Mouse (Mus musculus): ENCODE results near the gene Dzank1. TPM values are rescaled to one million over a fixed set of nuclear protein-coding genes. Genes with fewer than 3 reads are reported as not detected.

The Dzank1 gene
- polyA plus RNA-seq, 1 experiment from 2014 or later = 4.1 TPM

DNA sequence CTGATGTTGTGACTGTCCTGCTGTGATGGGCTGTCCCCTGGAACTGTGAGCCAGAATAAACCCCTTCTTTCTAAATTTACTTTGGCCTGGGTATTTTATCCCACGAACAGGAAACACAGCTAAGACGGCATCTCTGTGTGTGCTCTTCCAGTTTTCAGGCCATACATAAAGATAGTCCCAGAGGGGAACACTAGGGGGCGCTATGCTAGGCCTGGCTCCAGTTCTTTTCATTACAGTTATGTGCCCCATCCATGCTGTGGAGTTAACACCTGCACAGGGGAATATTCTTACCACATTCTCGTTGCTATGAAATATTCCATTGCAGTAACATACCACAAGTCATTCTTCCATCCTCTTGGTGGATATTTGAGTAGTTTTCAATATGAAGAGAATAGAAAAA is 88.8 kb downstream of the Dzank1 start:
- Histone ChIP-seq H3K9me3 (ENCODE audit: control insufficient read depth, low read length) (no peaks in the 10 kb centered on the region), H3K4me1 (ENCODE audit: control insufficient read depth, insufficient read depth, low read length) (no peaks in the 10 kb centered on the region), H3K4me2 (ENCODE audit: low read depth) (no peak overlapping the region), H3K9ac (ENCODE audit: low read length) (no peak overlapping the region), H3K27ac (ENCODE audit: low read depth, low read length) (no peak overlapping the region), H3K27me3 (ENCODE audit: control insufficient read depth, insufficient read depth, low read length) (no peaks in the 10 kb centered on the region), H3K4me3 (ENCODE audit: low read depth, low read length) (no peak overlapping the region), H3K36me3 (ENCODE audit: control insufficient read depth, insufficient read depth, low read length) (no peaks in the 10 kb centered on the region)
- WGBS = 56% methylated on average over 4 of the region's 4 CpGs
- ATAC-seq (ENCODE audit: insufficient read depth, low FRiP score, low TSS enrichment) = no peak
- DNase-seq (ENCODE audit: low spot score) = no peak

DNA sequence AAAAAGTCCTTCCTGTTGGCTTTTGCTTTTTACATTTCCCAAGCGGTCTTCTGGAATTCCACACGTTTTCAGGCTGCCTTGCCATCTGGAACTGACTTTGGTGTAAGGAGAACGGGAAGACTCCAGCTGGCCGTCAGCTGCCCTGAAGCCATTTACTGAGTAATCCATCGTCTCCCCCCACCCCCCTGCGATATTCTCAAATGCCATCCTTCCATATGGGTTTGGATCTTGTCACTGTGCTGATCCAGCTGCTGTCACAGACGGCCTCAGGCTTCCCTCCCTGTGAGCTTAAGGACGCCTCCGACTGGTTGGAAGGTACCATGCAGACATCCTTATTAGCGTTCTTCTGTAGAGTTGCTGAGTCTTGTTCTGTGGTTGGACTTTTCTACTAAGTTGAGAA is 91.5 kb downstream of the Dzank1 start:
- no peaks in the 10 kb centered on the region for H3K36me3 ChIP-seq (ENCODE audit: control insufficient read depth, insufficient read depth, low read length)
- no peaks in the 10 kb centered on the region for H3K9me3 ChIP-seq (ENCODE audit: control insufficient read depth, low read length)
- H3K4me2 ChIP-seq (ENCODE audit: low read depth) = no peak overlapping the region
- ATAC-seq (ENCODE audit: insufficient read depth, low FRiP score, low TSS enrichment) (no peak), DNase-seq (ENCODE audit: low spot score) (no peak)
- no peaks in the 10 kb centered on the region for H3K27me3 ChIP-seq (ENCODE audit: control insufficient read depth, insufficient read depth, low read length)
- no peak overlapping the region for H3K4me3 ChIP-seq (ENCODE audit: low read depth, low read length)
- no peaks in the 10 kb centered on the region for H3K4me1 ChIP-seq (ENCODE audit: control insufficient read depth, insufficient read depth, low read length)
- H3K27ac ChIP-seq (ENCODE audit: low read depth, low read length) = no peak overlapping the region
- 80% methylated on average over 10 of the region's 10 CpGs for WGBS
- H3K9ac ChIP-seq (ENCODE audit: low read length) = no peak overlapping the region

DNA sequence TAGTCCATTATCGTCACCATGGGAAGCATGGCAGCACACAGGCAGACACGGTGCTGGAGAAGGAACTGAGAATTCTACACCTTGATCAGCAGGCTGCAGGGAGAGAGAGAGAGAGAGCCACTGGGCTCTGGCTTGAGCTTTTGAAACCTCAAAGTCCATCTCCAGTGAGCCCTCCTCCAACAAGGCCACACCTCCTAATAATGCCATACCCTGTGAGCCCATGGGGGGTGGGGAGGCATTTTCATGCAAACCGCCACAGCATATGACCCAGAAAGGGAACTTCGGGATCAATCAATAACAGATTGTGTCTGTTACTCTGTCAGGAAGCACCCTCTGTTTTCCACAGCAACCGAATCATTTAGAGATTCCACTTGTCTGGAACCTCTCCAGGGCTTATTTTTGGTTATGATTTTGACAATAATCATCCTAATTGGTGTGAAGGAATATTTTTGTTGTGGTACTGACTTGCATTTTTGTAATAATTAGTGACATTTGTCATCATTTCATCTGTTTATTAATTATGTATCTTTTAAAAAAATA is 95.9 kb downstream of the Dzank1 start:
- Histone ChIP-seq H3K9me3 (ENCODE audit: control insufficient read depth, low read length) (no peaks in the 10 kb centered on the region), H3K4me2 (ENCODE audit: low read depth) (no peak overlapping the region), H3K9ac (ENCODE audit: low read length) (no peak overlapping the region), H3K36me3 (ENCODE audit: control insufficient read depth, insufficient read depth, low read length) (no peaks in the 10 kb centered on the region), H3K27me3 (ENCODE audit: control insufficient read depth, insufficient read depth, low read length) (no peaks in the 10 kb centered on the region), H3K4me1 (ENCODE audit: control insufficient read depth, insufficient read depth, low read length) (no peaks in the 10 kb centered on the region), H3K27ac (ENCODE audit: low read depth, low read length) (no peak overlapping the region), H3K4me3 (ENCODE audit: low read depth, low read length) (no peak overlapping the region)
- 87% methylated on average over 5 of the region's 5 CpGs for WGBS
- no peak for ATAC-seq (ENCODE audit: insufficient read depth, low FRiP score, low TSS enrichment)
- no peak for DNase-seq (ENCODE audit: low spot score)

DNA sequence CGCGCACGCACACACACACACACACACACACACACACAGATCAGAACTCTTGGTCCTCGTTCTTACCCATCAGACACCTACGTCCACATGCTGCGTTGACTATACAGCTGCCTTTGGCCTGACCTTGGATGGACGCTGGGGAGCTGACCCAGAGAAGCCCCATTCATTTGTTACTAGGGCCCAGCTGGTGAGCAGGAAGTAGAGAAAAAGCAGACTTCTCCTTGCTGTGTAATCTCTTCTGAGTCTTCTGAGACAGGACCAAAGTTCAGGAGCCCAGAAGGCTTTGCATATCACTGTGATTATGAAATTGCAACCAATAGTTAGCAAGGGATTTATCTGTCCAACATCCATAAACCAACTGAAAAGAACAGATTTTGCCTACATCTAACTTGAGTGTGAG is 98.0 kb downstream of the Dzank1 start:
- Histone ChIP-seq H3K9me3 (ENCODE audit: control insufficient read depth, low read length) (no peaks in the 10 kb centered on the region), H3K4me2 (ENCODE audit: low read depth) (no peak overlapping the region), H3K27ac (ENCODE audit: low read depth, low read length) (no peak overlapping the region), H3K4me1 (ENCODE audit: control insufficient read depth, insufficient read depth, low read length) (no peaks in the 10 kb centered on the region), H3K27me3 (ENCODE audit: control insufficient read depth, insufficient read depth, low read length) (no peaks in the 10 kb centered on the region), H3K36me3 (ENCODE audit: control insufficient read depth, insufficient read depth, low read length) (no peaks in the 10 kb centered on the region), H3K9ac (ENCODE audit: low read length) (no peak overlapping the region), H3K4me3 (ENCODE audit: low read depth, low read length) (no peak overlapping the region)
- ATAC-seq (ENCODE audit: insufficient read depth, low FRiP score, low TSS enrichment) (no peak), DNase-seq (ENCODE audit: low spot score) (no peak)
- 78% methylated on average over 7 of the region's 7 CpGs for WGBS

DNA sequence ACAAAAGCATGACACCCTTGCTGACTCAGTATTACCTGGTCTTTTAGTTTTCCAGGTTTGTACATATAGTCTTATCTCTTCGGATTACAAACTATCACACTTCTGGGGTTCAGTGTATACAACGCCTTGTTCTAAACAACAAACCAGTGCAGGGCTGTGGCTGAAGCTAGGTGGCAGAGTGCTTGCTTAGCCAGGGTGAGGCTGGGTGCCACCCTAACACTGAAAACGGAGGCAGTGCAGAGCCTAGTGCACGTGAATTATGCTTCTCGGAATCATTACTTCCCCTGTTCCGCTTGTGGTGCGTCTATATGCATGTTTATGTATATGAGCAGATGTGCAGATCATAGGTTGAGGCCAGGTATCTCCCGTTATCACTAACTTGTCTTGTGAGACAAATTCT is 98.6 kb downstream of the Dzank1 start:
- no peaks in the 10 kb centered on the region for H3K9me3 ChIP-seq (ENCODE audit: control insufficient read depth, low read length)
- H3K4me1 ChIP-seq (ENCODE audit: control insufficient read depth, insufficient read depth, low read length) = no peaks in the 10 kb centered on the region
- no peak overlapping the region for H3K4me3 ChIP-seq (ENCODE audit: low read depth, low read length)
- no peak overlapping the region for H3K27ac ChIP-seq (ENCODE audit: low read depth, low read length)
- no peaks in the 10 kb centered on the region for H3K27me3 ChIP-seq (ENCODE audit: control insufficient read depth, insufficient read depth, low read length)
- H3K4me2 ChIP-seq (ENCODE audit: low read depth) = no peak overlapping the region
- no peaks in the 10 kb centered on the region for H3K36me3 ChIP-seq (ENCODE audit: control insufficient read depth, insufficient read depth, low read length)
- H3K9ac ChIP-seq (ENCODE audit: low read length) = no peak overlapping the region
- DNase-seq (ENCODE audit: low spot score) (no peak), ATAC-seq (ENCODE audit: insufficient read depth, low FRiP score, low TSS enrichment) (no peak)
- 84% methylated on average over 8 of the region's 8 CpGs for WGBS

DNA sequence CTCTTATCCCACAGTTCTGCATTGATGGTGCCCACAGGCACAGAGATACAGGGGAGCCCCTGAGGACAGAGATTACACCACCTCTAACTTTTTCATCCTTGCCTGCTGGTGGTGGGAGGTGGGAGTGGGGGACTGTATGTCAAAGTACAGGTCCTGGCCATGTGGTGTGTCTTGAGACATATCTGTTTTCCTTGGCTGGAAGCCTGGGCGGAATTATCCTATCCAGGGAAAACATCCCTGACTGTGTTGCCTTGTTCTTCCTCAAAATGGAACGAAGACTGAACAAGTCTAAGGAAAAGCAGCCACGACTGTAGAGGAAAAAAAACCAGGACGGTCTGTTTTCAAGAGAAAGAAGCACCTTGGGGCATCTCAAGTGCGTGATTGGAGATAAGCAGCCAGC is 99.4 kb downstream of the Dzank1 start:
- Histone ChIP-seq H3K36me3 (ENCODE audit: control insufficient read depth, insufficient read depth, low read length) (no peaks in the 10 kb centered on the region), H3K27ac (ENCODE audit: low read depth, low read length) (no peak overlapping the region), H3K4me3 (ENCODE audit: low read depth, low read length) (no peak overlapping the region), H3K4me1 (ENCODE audit: control insufficient read depth, insufficient read depth, low read length) (no peaks in the 10 kb centered on the region), H3K9ac (ENCODE audit: low read length) (no peak overlapping the region), H3K4me2 (ENCODE audit: low read depth) (no peak overlapping the region), H3K27me3 (ENCODE audit: control insufficient read depth, insufficient read depth, low read length) (no peaks in the 10 kb centered on the region), H3K9me3 (ENCODE audit: control insufficient read depth, low read length) (no peaks in the 10 kb centered on the region)
- DNase-seq (ENCODE audit: low spot score) = no peak
- ATAC-seq (ENCODE audit: insufficient read depth, low FRiP score, low TSS enrichment) = no peak
- WGBS = 84% methylated on average over 5 of the region's 5 CpGs

DNA sequence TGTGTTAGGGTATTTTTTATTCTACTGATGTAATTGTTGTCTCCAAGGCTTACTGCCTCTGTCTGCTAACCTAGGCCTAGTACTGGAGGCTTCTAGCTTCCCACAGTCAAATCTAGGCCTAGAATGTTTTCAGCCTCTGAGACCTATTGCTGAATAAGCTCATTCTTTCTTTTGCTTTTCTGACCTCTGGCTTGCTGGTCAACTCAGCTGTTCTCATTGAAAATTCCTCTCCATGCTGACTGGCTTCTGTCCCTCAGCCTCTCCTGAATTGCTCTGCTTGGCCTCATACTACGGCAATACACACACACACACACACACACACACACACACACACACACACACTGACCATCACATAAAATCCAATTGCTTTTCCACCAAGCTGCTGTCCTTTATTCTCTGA is 101.5 kb downstream of the Dzank1 start:
- DNase-seq (ENCODE audit: low spot score) (no peak), ATAC-seq (ENCODE audit: insufficient read depth, low FRiP score, low TSS enrichment) (no peak)
- H3K4me3 ChIP-seq (ENCODE audit: low read depth, low read length) = no peak overlapping the region
- H3K9me3 ChIP-seq (ENCODE audit: control insufficient read depth, low read length) = no peaks in the 10 kb centered on the region
- H3K27me3 ChIP-seq (ENCODE audit: control insufficient read depth, insufficient read depth, low read length) = no peaks in the 10 kb centered on the region
- no peak overlapping the region for H3K9ac ChIP-seq (ENCODE audit: low read length)
- 50% methylated on average over 1 of the region's 1 CpGs for WGBS
- no peaks in the 10 kb centered on the region for H3K36me3 ChIP-seq (ENCODE audit: control insufficient read depth, insufficient read depth, low read length)
- H3K27ac ChIP-seq (ENCODE audit: low read depth, low read length) = no peak overlapping the region
- H3K4me2 ChIP-seq (ENCODE audit: low read depth) = no peak overlapping the region
- H3K4me1 ChIP-seq (ENCODE audit: control insufficient read depth, insufficient read depth, low read length) = no peaks in the 10 kb centered on the region

DNA sequence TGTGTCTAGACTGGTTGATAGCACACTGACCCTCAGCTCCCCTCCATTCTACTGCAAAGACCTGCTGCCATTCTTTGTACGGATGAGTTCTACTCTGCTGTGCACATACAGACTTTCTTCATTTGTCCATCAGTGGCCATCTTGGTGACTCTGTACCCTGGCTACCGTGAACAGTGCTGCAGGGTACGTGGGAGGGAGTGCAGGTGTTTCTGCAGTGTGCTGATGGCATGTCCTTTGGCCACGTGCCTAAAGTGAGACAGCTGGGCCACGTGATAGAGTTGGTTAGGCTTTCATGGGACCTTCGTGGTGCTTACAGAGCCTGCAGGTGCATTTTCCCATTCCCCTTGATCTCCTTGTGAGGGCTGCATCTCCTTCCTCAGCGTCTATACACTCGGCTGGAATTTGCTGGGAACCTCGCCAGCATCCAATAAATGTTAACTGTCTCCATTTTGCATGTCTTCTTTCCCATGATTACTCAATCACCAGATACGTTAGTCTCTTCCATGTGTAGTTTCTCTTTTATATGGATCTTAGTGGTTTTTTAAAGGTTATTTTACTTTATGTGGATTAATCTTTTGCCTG is 105.0 kb downstream of the Dzank1 start:
- DNase-seq (ENCODE audit: low spot score) = no peak
- Histone ChIP-seq H3K4me3 (ENCODE audit: low read depth, low read length) (no peak overlapping the region), H3K4me2 (ENCODE audit: low read depth) (no peak overlapping the region), H3K4me1 (ENCODE audit: control insufficient read depth, insufficient read depth, low read length) (no peaks in the 10 kb centered on the region), H3K27me3 (ENCODE audit: control insufficient read depth, insufficient read depth, low read length) (no peaks in the 10 kb centered on the region), H3K27ac (ENCODE audit: low read depth, low read length) (no peak overlapping the region), H3K9ac (ENCODE audit: low read length) (no peak overlapping the region), H3K36me3 (ENCODE audit: control insufficient read depth, insufficient read depth, low read length) (no peaks in the 10 kb centered on the region), H3K9me3 (ENCODE audit: control insufficient read depth, low read length) (no peaks in the 10 kb centered on the region)
- no peak for ATAC-seq (ENCODE audit: insufficient read depth, low FRiP score, low TSS enrichment)
- 89% methylated on average over 10 of the region's 10 CpGs for WGBS
